Mouse (Mus musculus) cortical plate, adult 2 months (tissue): Measurements from ENCODE around the gene Sh3d19.

Experiments
- CTCF ChIP-seq: fragments of 200-500 bp; IDR thresholded peaks from 2 replicates; pipeline ENCODE4 v1.5.1; 2011; ENCODE audit warnings: mild to moderate bottlenecking, control low read depth, low read length; ENCODE audit not compliant: insufficient read depth; ENCODE audit errors: extremely low read depth
- POLR2A ChIP-seq: fragments of 200-500 bp; IDR thresholded peaks from 2 replicates; pipeline ENCODE4 v1.6.1; 2011; ENCODE audit warnings: mild to moderate bottlenecking, low read length, control low read depth; ENCODE audit not compliant: insufficient read depth; ENCODE audit errors: extremely low read depth

- TF ChIP-seq POLR2A (no peak), CTCF (no peak)
These were observed 62.7 kb downstream of the Sh3d19 start for GRCm38 (mm10) chr3:86033455-86034090.
